Mouse (Mus musculus) intestine, embryonic 14.5 days (tissue): Measurements from ENCODE around the gene C5ar1. TPM values are rescaled to one million over a fixed set of nuclear protein-coding genes. Genes with fewer than 3 reads are reported as not detected.
"Not testable (repeated sequence)": the region's sequence is repeated elsewhere in the genome, so short reads cannot be mapped to it uniquely, and the experiment has no call there.

Experiments
- ATAC-seq: fragments of 200-750 bp; cut with Nextera tagmentation; replicated peaks from 2 replicates; pipeline ENCODE4 v1.8.0; 2017; ENCODE audit warnings: low read depth, moderate number of reproducible peaks, moderate TSS enrichment, moderate library complexity; ENCODE audit not compliant: low FRiP score, low TSS enrichment
- DNase-seq: peaks from one replicate; pipeline ENCODE4 v3.0.0-alpha.2; 2018; ENCODE audit warnings: low spot score
- H3K27ac ChIP-seq: fragments of 300-500 bp; sonication (generic); 2 replicates; pipeline ENCODE4 v1.5.1; 2014; ENCODE audit warnings: low read depth, mild to moderate bottlenecking, control low read depth
- H3K27me3 ChIP-seq: fragments of 300-500 bp; sonication (generic); replicated peaks from 2 replicates; pipeline ENCODE4 v1.6.1; 2014; ENCODE audit warnings: low read length, control low read depth; ENCODE audit not compliant: control insufficient read depth, insufficient read depth
- H3K36me3 ChIP-seq: fragments of 300-500 bp; sonication (generic); 2 replicates; pipeline ENCODE4 v1.6.1; 2014; ENCODE audit warnings: low read length, control low read depth; ENCODE audit not compliant: control insufficient read depth, insufficient read depth
- H3K4me1 ChIP-seq: fragments of 300-500 bp; sonication (generic); replicated peaks from 2 replicates; pipeline ENCODE4 v1.6.1; 2014; ENCODE audit warnings: low read length, control low read depth, mixed read lengths; ENCODE audit not compliant: control insufficient read depth, insufficient read depth
- H3K4me2 ChIP-seq: fragments of 300-500 bp; sonication (generic); 2 replicates; pipeline ENCODE4 v1.6.1; 2014; ENCODE audit warnings: low read length
- H3K4me3 ChIP-seq: fragments of 300-500 bp; sonication (generic); 2 replicates; pipeline ENCODE4 v1.5.1; 2014; ENCODE audit warnings: low read depth, low read length, control low read depth, mixed read lengths
- H3K9ac ChIP-seq: fragments of 300-500 bp; sonication (generic); 2 replicates; pipeline ENCODE4 v1.6.1; 2014; ENCODE audit warnings: mild to moderate bottlenecking, low read length
- H3K9me3 ChIP-seq: fragments of 300-500 bp; sonication (generic); 2 replicates; pipeline ENCODE4 v1.6.1; 2016; ENCODE audit warnings: low read length, control low read depth; ENCODE audit not compliant: control insufficient read depth
- WGBS: fragments of 180-500 bp; shearing (Covaris S2); extraction: QIAGEN DNeasy Blood & Tissue Kit; methylation state at CpG from one replicate; pipeline ENCODE4 v1.1.7; 2014; 5-methylcytosine and 5-hydroxymethylcytosine counted together
- polyA plus RNA-seq: library from polyadenylated mRNA; unstranded; fragments of >200 nt; fragmentation: Nextera tagmentation; extraction: Ambion mirVana; gene quantifications from 2 replicates; pipeline ENCODE4 v1.2.1, GENCODE M21; 2014

C5ar1 gene
- polyA plus RNA-seq, 1 experiment from 2014 or later, result 1.8 TPM

DNA sequence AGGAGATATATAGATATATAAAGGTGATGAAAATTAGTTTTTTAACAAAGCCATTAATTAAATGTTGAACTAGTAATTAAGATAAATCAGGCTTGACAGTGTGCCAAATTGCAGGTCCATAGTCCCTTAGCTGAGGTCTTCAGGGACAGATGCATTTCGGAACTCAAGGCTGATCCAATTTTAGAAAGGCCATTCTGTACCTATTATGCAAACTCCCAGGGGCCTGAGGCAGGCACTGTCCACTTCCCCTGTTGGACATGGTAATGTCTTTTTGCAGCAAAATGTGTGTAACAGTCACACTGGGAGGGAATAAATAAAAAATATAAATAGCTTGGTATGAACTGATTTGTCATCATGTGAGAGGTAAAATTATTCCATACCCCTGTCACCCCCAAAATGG lies 11.8 kb upstream of the C5ar1 start:
- DNase-seq, result no peak
- H3K4me3 ChIP-seq, result no peak overlapping the region
- H3K27me3 ChIP-seq, result no peaks in the 10 kb centered on the region
- no peak overlapping the region for H3K9ac ChIP-seq
- peaks cover 11% of the 10 kb centered on the region for H3K36me3 ChIP-seq
- H3K9me3 ChIP-seq, result no peaks in the 10 kb centered on the region
- peaks cover 23% of the 10 kb centered on the region for H3K4me1 ChIP-seq
- H3K4me2 ChIP-seq, result no peak overlapping the region
- WGBS, result 88% methylated on average over 1 of the region's 1 CpGs
- ATAC-seq, result no peak
- H3K27ac ChIP-seq, result no peak overlapping the region

DNA sequence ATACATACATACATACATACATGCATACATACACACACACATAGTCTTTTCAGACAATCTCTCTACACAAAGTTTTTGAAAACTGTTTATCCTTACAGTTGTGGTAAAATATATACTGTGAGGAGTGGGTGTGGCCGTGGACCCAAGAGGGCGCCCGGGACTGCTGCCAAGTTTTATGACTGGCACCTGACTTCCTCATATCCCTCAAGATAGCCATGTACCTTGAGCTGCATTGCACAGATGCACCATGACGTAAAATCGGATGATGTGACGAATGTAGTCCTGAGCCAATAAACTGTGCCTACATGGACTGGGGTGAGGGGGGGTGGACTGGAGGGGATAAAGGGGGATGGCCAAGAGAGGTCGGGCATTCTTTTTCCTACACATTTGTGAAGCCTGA lies 7.3 kb upstream of the C5ar1 start:
- not testable (repeated sequence) for H3K27me3 ChIP-seq, H3K4me1 ChIP-seq, DNase-seq, H3K9me3 ChIP-seq, H3K4me3 ChIP-seq, ATAC-seq, H3K27ac ChIP-seq, H3K9ac ChIP-seq, H3K4me2 ChIP-seq, H3K36me3 ChIP-seq
- WGBS, result 85% methylated on average over 7 of the region's 7 CpGs

DNA sequence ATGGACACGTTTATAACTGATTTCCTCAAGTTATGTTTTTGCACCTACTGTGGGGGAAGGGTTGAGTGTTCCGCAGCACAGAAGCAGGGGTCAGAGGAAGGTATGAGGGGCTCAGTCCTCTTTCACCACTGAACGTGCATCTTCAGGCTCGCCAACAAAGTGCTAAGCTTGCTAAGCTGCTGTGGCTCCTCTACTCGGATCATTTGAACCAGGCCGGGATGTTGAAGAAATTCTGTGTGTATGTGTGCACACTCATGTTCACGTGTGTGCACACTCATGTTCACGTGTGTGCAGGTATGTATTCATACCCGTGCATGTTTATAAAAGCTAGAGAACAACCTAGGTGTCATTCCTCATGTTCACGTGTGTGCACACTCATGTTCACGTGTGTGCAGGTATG lies 6.5 kb upstream of the C5ar1 start:
- 91% methylated on average over 11 of the region's 11 CpGs for WGBS
- H3K9me3 ChIP-seq, result 0 out of 2 replicates have a peak, but pooled peaks cover 5% of the 10 kb centered on the region
- no peak overlapping the region for H3K4me3 ChIP-seq
- H3K27ac ChIP-seq, result no peak overlapping the region
- H3K36me3 ChIP-seq, result no peaks in the 10 kb centered on the region
- no peak overlapping the region for H3K9ac ChIP-seq
- no peak overlapping the region for H3K4me2 ChIP-seq
- H3K4me1 ChIP-seq, result no peaks in the 10 kb centered on the region
- H3K27me3 ChIP-seq, result no peaks in the 10 kb centered on the region
- DNase-seq, result no peak
- no peak for ATAC-seq

DNA sequence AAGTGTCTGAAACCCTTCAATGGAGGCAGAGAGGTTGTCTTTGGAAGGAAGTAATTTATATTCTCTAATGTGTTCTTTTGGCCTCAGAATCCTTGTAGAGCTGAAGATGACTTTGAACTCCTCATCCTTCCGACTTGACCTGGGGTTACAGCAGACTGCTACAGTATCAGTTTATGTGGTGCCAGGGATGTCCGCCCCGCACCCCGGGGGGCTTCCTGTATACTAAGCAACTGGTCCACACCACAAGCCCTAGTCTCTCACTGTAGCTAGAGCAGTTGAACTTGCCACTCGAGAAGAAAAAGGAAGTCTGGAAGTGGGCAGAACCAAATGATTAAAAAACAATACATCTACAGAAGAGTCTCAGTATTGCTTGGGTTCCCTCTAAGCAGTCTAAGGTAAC lies 4.5 kb upstream of the C5ar1 start:
- 82% methylated on average over 5 of the region's 5 CpGs for WGBS
- DNase-seq, result no peak

DNA sequence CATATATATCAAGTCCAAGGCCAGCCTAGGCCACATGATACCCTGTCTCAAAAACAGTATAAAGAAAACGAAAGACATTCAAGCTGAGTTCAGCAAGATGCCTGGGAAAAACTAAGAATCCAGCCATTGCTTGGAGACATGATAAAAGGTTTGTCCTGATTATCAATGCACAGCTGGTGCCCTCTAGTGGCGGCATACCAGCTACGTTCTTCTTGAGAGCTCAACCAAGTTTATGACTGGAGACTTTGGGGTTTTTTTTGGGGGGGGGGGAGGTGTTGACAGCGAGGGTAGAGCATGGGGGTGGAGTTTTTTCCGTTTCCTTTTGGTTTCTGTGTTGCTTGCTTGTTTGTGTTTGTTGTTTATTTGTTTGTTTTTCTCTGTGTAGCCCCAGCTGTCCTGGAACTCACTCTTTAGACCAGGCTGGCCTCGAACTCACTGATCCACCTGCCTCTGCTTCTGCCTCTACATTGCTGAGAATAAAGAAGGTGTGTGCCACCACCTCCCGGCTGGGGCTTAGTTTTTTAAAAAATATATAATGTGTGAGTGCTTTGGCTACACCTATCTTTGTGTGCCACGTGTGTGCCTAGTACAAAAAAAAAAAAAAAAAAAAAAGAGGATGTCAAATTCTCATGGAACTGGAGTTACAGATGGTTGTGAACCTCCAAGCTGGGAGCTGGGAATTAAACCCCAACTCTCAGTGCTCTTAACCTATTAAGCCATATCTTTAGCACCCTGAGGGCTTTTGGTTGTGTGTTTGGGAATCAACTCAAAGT lies 3.9 kb upstream of the C5ar1 start:
- no peaks in the 10 kb centered on the region for H3K36me3 ChIP-seq
- peak; percentile 77 for DNase-seq
- H3K9me3 ChIP-seq, result 0 out of 2 replicates have a peak, but pooled peaks cover 5% of the 10 kb centered on the region
- H3K4me3 ChIP-seq, result no peak overlapping the region
- no peaks in the 10 kb centered on the region for H3K4me1 ChIP-seq
- no peak overlapping the region for H3K4me2 ChIP-seq
- WGBS, result 29% methylated on average over 8 of the region's 8 CpGs
- no peak overlapping the region for H3K9ac ChIP-seq
- H3K27ac ChIP-seq, result no peak overlapping the region
- no peaks in the 10 kb centered on the region for H3K27me3 ChIP-seq
- ATAC-seq, result no peak

More for the DNA sequence above, 4.5 kb upstream of the C5ar1 start:
- H3K9ac ChIP-seq, result no peak overlapping the region
- no peak for ATAC-seq
- H3K4me3 ChIP-seq, result no peak overlapping the region
- H3K27ac ChIP-seq, result no peak overlapping the region
- no peaks in the 10 kb centered on the region for H3K4me1 ChIP-seq
- no peaks in the 10 kb centered on the region for H3K36me3 ChIP-seq
- 0 out of 2 replicates have a peak, but pooled peaks cover 5% of the 10 kb centered on the region for H3K9me3 ChIP-seq
- H3K27me3 ChIP-seq, result no peaks in the 10 kb centered on the region
- H3K4me2 ChIP-seq, result no peak overlapping the region

DNA sequence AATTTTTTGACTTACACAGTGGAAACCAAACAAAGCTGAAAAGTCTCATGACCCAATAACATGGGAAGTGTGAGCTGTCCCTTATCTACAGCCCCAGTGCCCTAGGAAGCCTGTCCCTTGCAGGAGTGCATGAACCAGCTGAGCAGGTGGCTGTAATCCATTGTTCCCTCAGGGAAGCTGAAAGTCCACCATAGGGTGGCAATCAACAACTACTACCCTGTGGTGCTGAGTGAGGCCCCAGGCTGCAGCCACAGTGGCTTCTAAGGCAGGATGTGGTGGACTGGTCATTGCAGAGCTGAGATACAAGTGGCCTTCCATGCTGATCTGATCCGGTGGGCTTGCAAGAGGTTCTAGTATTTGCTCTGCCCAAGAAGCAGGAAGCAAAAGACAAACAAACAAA lies 1.8 kb upstream of the C5ar1 start:
- H3K27ac ChIP-seq, result no peak overlapping the region
- peak; percentile 49 for DNase-seq
- no peak overlapping the region for H3K4me2 ChIP-seq
- ATAC-seq, result no peak
- H3K36me3 ChIP-seq, result no peaks in the 10 kb centered on the region
- H3K4me3 ChIP-seq, result no peak overlapping the region
- no peaks in the 10 kb centered on the region for H3K4me1 ChIP-seq
- H3K9me3 ChIP-seq, result 0 out of 2 replicates have a peak, but pooled peaks cover 5% of the 10 kb centered on the region
- 81% methylated on average over 1 of the region's 1 CpGs for WGBS
- H3K27me3 ChIP-seq, result no peaks in the 10 kb centered on the region
- H3K9ac ChIP-seq, result no peak overlapping the region

DNA sequence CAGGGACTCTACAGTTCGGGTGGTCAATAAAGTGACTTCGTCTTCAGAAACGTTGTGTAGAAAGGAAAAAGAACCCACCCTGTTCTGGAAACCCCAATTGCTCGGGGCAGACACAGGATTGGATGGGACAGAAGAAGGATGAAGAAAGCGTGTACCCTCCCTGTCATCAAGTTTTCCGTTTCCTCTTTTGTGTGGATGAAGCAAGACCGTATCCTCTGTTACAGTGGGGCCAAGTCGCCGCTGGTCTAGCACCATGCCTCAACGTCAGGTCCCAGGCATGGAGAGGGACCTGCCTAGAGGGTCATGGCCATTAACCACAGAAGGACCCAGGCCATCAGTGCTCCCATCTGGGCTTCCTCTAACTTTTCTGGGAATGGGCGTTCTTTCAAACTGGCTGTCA lies 1.5 kb downstream of the C5ar1 start:
- H3K4me1 ChIP-seq, result no peaks in the 10 kb centered on the region
- no peak overlapping the region for H3K27ac ChIP-seq
- DNase-seq (no peak), ATAC-seq (no peak)
- H3K4me3 ChIP-seq, result no peak overlapping the region
- H3K36me3 ChIP-seq, result no peaks in the 10 kb centered on the region
- no peaks in the 10 kb centered on the region for H3K9me3 ChIP-seq
- no peak overlapping the region for H3K9ac ChIP-seq
- WGBS, result 86% methylated on average over 11 of the region's 11 CpGs
- H3K4me2 ChIP-seq, result no peak overlapping the region
- no peaks in the 10 kb centered on the region for H3K27me3 ChIP-seq

DNA sequence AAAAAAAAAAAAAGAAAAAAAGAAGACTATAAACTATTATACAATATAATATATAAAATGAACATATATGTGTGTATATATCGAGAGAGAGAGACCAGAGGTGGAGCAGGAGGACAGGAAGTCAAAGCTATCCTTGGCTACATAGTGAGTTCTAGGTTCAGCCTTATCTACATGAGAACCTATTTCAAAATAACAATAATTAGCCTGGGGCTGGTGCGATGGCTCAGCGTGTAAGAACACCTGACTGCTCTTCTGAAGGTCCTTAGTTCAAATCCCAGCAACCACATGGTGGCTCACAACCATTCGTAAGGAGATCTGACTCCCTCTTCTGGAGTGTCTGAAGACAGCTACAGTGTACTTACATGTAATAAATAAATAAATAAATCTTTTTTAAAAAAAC lies 3.4 kb downstream of the C5ar1 start:
- H3K4me3 ChIP-seq, H3K27ac ChIP-seq, H3K36me3 ChIP-seq, H3K4me1 ChIP-seq, H3K9ac ChIP-seq, DNase-seq, ATAC-seq, H3K9me3 ChIP-seq, H3K27me3 ChIP-seq, H3K4me2 ChIP-seq: not testable (repeated sequence)
- WGBS, result 82% methylated on average over 4 of the region's 4 CpGs

DNA sequence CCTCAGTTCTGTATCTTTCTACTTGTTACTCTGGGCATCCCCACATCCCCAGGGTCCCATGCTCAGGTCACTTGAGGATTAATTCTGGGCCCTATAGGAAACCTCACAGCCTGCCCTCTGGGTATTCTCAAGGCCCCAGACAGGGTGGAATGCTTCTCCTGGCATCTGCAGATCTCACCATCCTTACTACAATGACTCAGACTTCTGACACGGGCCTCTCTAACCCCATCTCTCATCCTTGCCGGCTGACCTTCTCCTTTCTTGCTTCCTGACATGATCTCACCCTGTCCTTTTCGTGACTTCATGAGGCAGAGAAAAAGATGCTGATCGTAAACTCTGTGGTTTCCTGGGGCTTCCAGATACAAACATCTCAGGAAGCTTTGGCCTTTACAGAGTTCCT lies 5.1 kb downstream of the C5ar1 start:
- H3K27ac ChIP-seq, result no peak overlapping the region
- no peaks in the 10 kb centered on the region for H3K4me1 ChIP-seq
- no peak overlapping the region for H3K4me2 ChIP-seq
- no peaks in the 10 kb centered on the region for H3K36me3 ChIP-seq
- H3K27me3 ChIP-seq, result no peaks in the 10 kb centered on the region
- H3K9ac ChIP-seq, result no peak overlapping the region
- no peaks in the 10 kb centered on the region for H3K9me3 ChIP-seq
- ATAC-seq (no peak), DNase-seq (no peak)
- WGBS, result 50% methylated on average over 4 of the region's 4 CpGs
- H3K4me3 ChIP-seq, result no peak overlapping the region
